Mouse (Mus musculus) embryonic fibroblast, embryonic 13.5 days (primary cell): ENCODE data around the gene Chst15.

Experiments
- CTCF ChIP-seq: IDR thresholded peaks from 2 replicates; pipeline ENCODE4 v1.5.1; 2011; ENCODE audit warnings: mild to moderate bottlenecking, control low read depth, low read length, moderate library complexity, borderline replicate concordance; ENCODE audit not compliant: insufficient read depth
- POLR2A ChIP-seq: IDR thresholded peaks from 2 replicates; pipeline ENCODE4 v1.6.1; 2011; ENCODE audit warnings: low read depth, mild to moderate bottlenecking, control low read depth, low read length, moderate library complexity

DNA sequence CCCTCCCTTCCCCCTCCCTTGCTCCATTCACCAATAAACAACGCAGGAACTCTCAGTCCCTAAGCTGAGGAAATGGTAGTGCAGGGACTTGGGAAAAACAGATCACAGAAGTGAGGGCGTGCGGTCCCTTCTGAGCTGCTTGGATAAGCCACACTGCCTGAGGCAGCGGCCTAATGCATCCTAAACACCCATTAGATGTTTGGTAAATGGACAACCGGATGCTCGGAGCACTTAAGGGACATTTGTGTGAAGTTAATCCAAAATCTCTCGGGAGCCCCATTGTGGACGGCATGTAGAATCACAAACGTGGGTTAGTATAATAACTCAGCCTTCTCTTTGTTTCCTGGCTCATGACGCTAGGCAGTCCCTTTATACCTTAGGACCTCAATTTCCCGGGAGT is 15.1 kb upstream of the Chst15 start:
- TF ChIP-seq CTCF: no peak
- TF ChIP-seq POLR2A: no peak
